Mouse (Mus musculus) hindbrain, embryonic 12.5 days (tissue): ENCODE measurements around the gene Ccdc71. TPM values are rescaled to one million over a fixed set of nuclear protein-coding genes. Genes with fewer than 3 reads are reported as not detected.

Experiments used
- ATAC-seq: fragments of 200-750 bp; cut with Nextera tagmentation; 2 replicates; pipeline ENCODE4 v1.8.0; 2017; ENCODE audit warnings: moderate TSS enrichment; ENCODE audit not compliant: low FRiP score
- H3K27ac ChIP-seq: fragments of 300-500 bp; sonication (generic); 2 replicates; pipeline ENCODE4 v1.5.1; 2016; ENCODE audit warnings: mild to moderate bottlenecking
- H3K27me3 ChIP-seq: fragments of 300-500 bp; sonication (generic); 2 replicates; pipeline ENCODE4 v1.6.1; 2016; ENCODE audit warnings: mild to moderate bottlenecking
- H3K36me3 ChIP-seq: fragments of 300-500 bp; sonication (generic); 2 replicates; pipeline ENCODE4 v1.6.1; 2016; ENCODE audit warnings: mild to moderate bottlenecking
- H3K4me1 ChIP-seq: fragments of 300-500 bp; sonication (generic); 2 replicates; pipeline ENCODE4 v1.6.1; 2016
- H3K4me2 ChIP-seq: fragments of 300-500 bp; sonication (generic); replicated peaks from 2 replicates; pipeline ENCODE4 v1.6.1; 2016; ENCODE audit warnings: mild to moderate bottlenecking
- H3K4me3 ChIP-seq: fragments of 300-500 bp; sonication (generic); 2 replicates; pipeline ENCODE4 v1.5.1; 2016; ENCODE audit warnings: mild to moderate bottlenecking
- H3K9ac ChIP-seq: fragments of 300-500 bp; sonication (generic); 2 replicates; pipeline ENCODE4 v1.6.1; 2016; ENCODE audit warnings: mild to moderate bottlenecking, moderate library complexity
- H3K9me3 ChIP-seq: fragments of 300-500 bp; sonication (generic); replicated peaks from 2 replicates; pipeline ENCODE4 v1.6.1; 2016; ENCODE audit warnings: mild to moderate bottlenecking
- WGBS: fragments of 180-500 bp; shearing (Covaris S2); methylation state at CpG from one replicate; pipeline ENCODE4 v1.1.7; 2016; 5-methylcytosine and 5-hydroxymethylcytosine counted together
- polyA plus RNA-seq: library from polyadenylated mRNA; unstranded; fragments of >200 nt; fragmentation: Nextera tagmentation; extraction: Ambion mirVana; gene quantifications from 2 replicates; pipeline ENCODE4 v1.2.1, GENCODE M21; 2016

Gene Ccdc71
- polyA plus RNA-seq, 1 experiment from 2014 or later, result 47.2 TPM

DNA sequence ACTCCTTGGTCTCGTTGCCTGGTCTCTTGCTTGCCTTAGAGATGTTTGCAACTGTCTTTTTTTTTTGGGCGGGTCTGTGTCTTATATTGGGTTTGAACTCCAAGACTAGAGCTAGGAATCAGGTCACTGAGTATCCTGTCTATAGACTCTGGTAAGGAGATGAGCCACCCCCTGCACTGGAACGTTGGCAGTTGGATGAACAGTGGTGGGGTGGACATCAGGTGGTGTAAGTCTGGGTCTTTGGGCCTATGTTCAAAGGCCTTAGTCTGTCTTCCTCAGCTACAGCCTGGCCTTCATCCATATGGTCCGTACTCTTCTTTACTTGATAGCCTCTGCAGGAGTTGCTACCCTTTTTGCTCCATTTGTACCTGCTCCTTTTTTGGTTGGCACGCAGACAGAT lies 1.3 kb downstream of the Ccdc71 start:
- H3K4me1 ChIP-seq, result peaks cover 16% of the 10 kb centered on the region
- H3K4me2 ChIP-seq, result peak overlapping the region; percentile 91
- H3K4me3 ChIP-seq, result peak overlapping the region; percentile 93
- H3K9ac ChIP-seq, result no peak overlapping the region; the same call in 1 of the 2 replicates
- H3K27ac ChIP-seq, result no peak overlapping the region
- no peaks in the 10 kb centered on the region for H3K9me3 ChIP-seq
- ATAC-seq, result no peak
- WGBS, result 87% methylated on average over 5 of the region's 5 CpGs
- H3K36me3 ChIP-seq, result peaks cover 34% of the 10 kb centered on the region
- H3K27me3 ChIP-seq, result peaks cover 10% of the 10 kb centered on the region; the same call in 1 of the 2 replicates

DNA sequence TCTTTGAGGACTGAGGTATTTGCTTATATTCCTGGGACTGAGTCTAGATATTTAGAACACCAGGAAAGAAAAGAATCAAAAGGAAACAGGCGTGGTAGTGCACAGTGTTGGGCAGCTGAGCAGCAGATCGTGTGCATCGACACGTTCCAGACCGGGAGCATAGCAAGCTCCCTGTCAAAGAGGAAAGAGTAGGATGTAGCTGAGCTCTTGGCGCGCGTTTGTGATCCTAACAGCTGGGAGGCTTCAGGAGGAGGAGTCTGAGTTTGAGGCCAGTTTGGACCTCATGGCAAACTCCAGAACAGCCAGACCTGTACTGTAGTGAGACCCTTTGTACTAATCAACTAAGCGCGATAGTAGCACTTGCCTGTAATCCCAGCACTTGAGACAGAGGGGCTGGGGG lies 1.9 kb downstream of the Ccdc71 start:
- 94% methylated on average over 10 of the region's 10 CpGs for WGBS

DNA sequence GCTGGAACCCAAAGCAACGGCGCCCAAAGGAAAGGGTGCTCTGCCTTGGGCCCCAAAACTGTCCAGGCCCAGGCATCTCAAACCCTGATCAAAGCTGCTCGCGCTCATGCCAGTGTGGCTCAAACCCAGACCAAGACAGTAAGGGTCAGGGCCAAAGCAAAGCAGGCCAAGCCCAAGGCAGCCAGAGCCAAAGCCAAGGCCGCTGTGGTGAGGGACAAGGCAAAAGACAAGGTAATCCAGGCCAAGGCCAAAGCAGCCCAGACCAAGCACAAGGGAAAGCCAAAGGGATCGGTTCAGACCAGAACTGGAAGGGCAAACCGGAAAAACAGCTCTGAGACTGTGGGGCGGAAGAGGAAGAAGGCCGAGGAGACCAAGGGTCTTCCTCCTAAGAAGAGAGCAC lies 3.4 kb downstream of the Ccdc71 start:
- no peak overlapping the region for H3K27ac ChIP-seq
- H3K27me3 ChIP-seq, result peaks cover 3% of the 10 kb centered on the region; the same call in 1 of the 2 replicates
- H3K9ac ChIP-seq, result no peak overlapping the region
- no peak overlapping the region for H3K4me2 ChIP-seq
- H3K36me3 ChIP-seq, result peaks cover 34% of the 10 kb centered on the region
- H3K9me3 ChIP-seq, result no peaks in the 10 kb centered on the region
- ATAC-seq, result no peak
- no peak overlapping the region for H3K4me3 ChIP-seq
- H3K4me1 ChIP-seq, result peaks cover 16% of the 10 kb centered on the region
- WGBS, result over 99% methylated on average over 9 of the region's 9 CpGs

More for the DNA sequence above, 1.9 kb downstream of the Ccdc71 start:
- Histone ChIP-seq H3K4me3 (no peak overlapping the region), H3K27ac (no peak overlapping the region), H3K9ac (no peak overlapping the region), H3K4me1 (peaks cover 16% of the 10 kb centered on the region), H3K36me3 (peaks cover 34% of the 10 kb centered on the region), H3K4me2 (0 out of 2 replicates have a peak overlapping the region, but pooled peaks have one; percentile 91), H3K27me3 (peaks cover 10% of the 10 kb centered on the region; the same call in 1 of the 2 replicates), H3K9me3 (no peaks in the 10 kb centered on the region)
- no peak for ATAC-seq

DNA sequence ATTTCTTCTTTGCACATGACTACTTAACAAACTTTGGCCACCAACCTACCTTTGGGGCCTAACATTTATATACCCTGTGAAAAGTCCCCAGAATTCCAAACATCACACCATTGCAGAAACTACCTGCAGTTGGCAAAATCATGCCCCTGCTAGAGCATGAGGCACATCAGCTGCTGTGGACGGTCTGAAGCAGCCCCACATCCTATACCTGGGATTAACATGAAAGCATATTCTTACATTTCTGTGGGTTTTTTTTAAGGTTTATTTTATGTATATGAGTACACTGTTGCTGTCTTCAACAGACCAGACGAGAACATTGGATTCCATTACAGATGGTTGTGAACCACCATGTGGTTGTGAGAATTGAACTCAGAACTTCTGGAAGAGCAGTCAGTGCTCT lies 5.9 kb downstream of the Ccdc71 start:
- H3K4me2 ChIP-seq, result no peak overlapping the region
- H3K27ac ChIP-seq, result no peak overlapping the region
- 95% methylated on average over 2 of the region's 2 CpGs for WGBS
- H3K4me1 ChIP-seq, result peaks cover 12% of the 10 kb centered on the region
- no peak overlapping the region for H3K9ac ChIP-seq
- no peak for ATAC-seq
- H3K27me3 ChIP-seq, result no peaks in the 10 kb centered on the region
- H3K4me3 ChIP-seq, result no peak overlapping the region
- peaks cover 34% of the 10 kb centered on the region for H3K36me3 ChIP-seq
- no peaks in the 10 kb centered on the region for H3K9me3 ChIP-seq

GRCm38 (mm10) chr9:108469430-108469829 lies 9.1 kb downstream of the Ccdc71 start:
- H3K4me2 ChIP-seq, result no peak overlapping the region
- no peak overlapping the region for H3K27ac ChIP-seq
- no peak overlapping the region for H3K9ac ChIP-seq
- peaks cover 19% of the 10 kb centered on the region for H3K36me3 ChIP-seq
- no peak overlapping the region for H3K4me3 ChIP-seq
- no peaks in the 10 kb centered on the region for H3K4me1 ChIP-seq
- ATAC-seq, result no peak
- H3K27me3 ChIP-seq, result no peaks in the 10 kb centered on the region
- no peaks in the 10 kb centered on the region for H3K9me3 ChIP-seq
- WGBS, result 75% methylated on average over 5 of the region's 5 CpGs

DNA sequence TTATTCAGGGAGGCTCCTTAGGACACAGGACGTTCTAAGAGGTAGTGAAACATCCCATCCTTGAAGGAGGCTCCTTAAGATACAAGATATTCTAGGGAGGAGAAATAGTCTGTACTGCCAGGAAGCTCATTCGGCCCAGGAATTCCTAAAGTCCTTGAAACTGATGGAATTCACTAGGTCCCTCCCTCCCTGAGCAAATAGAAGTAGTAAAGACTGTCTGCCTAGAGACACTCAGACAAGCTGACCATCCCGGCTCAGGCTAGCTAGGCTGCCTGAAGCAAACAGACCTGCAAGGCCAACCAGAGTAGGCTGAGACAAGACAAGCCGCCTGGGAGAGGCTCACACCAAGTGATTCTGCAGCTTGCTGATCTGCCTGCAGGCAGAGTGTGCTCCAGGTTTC lies 9.5 kb downstream of the Ccdc71 start:
- no peak overlapping the region for H3K9ac ChIP-seq
- H3K27ac ChIP-seq, result no peak overlapping the region
- ATAC-seq, result no peak
- H3K4me3 ChIP-seq, result no peak overlapping the region
- WGBS, result 76% methylated on average over 4 of the region's 4 CpGs
- H3K27me3 ChIP-seq, result no peaks in the 10 kb centered on the region
- no peak overlapping the region for H3K4me2 ChIP-seq
- peaks cover 15% of the 10 kb centered on the region for H3K36me3 ChIP-seq
- H3K9me3 ChIP-seq, result no peaks in the 10 kb centered on the region
- no peaks in the 10 kb centered on the region for H3K4me1 ChIP-seq

DNA sequence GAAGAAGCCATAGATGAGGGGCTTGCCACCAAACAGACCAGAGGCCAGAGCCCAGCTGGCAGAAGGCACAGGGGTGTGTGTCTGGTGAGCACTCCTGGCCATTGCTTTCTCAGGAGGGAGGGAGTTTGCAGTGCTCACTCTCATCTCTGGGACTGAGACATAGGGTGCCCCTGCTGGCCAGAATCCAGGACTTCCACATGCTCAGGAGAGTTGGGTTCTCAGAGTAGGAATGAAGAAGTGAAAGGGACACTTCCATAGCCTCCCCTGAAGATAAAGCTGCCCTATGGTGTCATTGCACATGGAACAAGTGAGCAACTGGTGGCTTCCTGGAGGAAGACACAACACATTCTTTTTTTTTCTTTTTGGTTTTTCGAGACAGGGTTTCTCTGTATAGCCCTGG lies 14.2 kb downstream of the Ccdc71 start:
- no peak overlapping the region for H3K4me2 ChIP-seq
- no peak overlapping the region for H3K27ac ChIP-seq
- H3K27me3 ChIP-seq, result no peaks in the 10 kb centered on the region
- H3K4me1 ChIP-seq, result peaks cover 11% of the 10 kb centered on the region
- no peaks in the 10 kb centered on the region for H3K36me3 ChIP-seq
- H3K9ac ChIP-seq, result no peak overlapping the region
- 89% methylated on average over 1 of the region's 1 CpGs for WGBS
- no peaks in the 10 kb centered on the region for H3K9me3 ChIP-seq
- ATAC-seq, result no peak
- no peak overlapping the region for H3K4me3 ChIP-seq

- Histone ChIP-seq H3K4me3 (peak overlapping the region; percentile 34), H3K9ac (0 out of 2 replicates have a peak overlapping the region, but pooled peaks have one; percentile 41), H3K27me3 (no peaks in the 10 kb centered on the region), H3K4me1 (peaks cover 22% of the 10 kb centered on the region), H3K9me3 (no peaks in the 10 kb centered on the region), H3K27ac (peak overlapping the region; percentile 70), H3K36me3 (0 out of 2 replicates have a peak, but pooled peaks cover 6% of the 10 kb centered on the region), H3K4me2 (peak overlapping the region; percentile 60)
- ATAC-seq, result peak; percentile 60
- under 1% methylated on average over 20 of the region's 20 CpGs for WGBS
Observed at GRCm38 (mm10) chr9:108478638-108479156, 18.4 kb downstream of the Ccdc71 start.

DNA sequence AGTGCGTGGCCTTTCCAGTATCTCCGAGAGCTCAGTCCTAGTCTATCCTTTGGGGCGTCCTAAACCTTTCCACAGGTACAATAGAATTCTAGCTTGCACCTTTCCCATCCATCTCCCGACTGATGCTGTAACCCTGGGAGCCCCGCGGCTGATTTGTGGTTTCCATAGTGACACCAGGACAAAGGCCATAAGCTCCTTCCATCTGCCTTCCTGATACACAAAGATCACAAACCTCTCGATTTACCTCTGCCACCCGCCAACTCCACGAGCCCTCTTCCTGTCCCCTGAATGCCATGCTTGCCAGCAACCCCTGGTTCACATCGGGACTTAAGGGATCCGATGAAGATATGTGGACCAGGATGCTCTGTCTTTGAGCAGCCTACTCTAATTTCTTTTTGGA lies 18.9 kb downstream of the Ccdc71 start:
- 34% methylated on average over 11 of the region's 11 CpGs for WGBS
- no peaks in the 10 kb centered on the region for H3K27me3 ChIP-seq

GRCm38 (mm10) chr9:108479721-108480351 lies 19.5 kb downstream of the Ccdc71 start, which contains the start of gene Lamb2:
Gene Lamb2 (plus strand): TSS chr9:108479736.
- 14% methylated on average over 10 of the region's 10 CpGs for WGBS
- no peaks in the 10 kb centered on the region for H3K27me3 ChIP-seq
- H3K27ac ChIP-seq, result peak within 1 kb of the TSS; percentile 70
- peaks cover 14% of the 10 kb centered on the region for H3K36me3 ChIP-seq
- H3K9ac ChIP-seq, result peak within 1 kb of the TSS; percentile 69
- peaks cover 22% of the 10 kb centered on the region for H3K4me1 ChIP-seq
- H3K4me3 ChIP-seq, result peak within 1 kb of the TSS; percentile 34
- no peaks in the 10 kb centered on the region for H3K9me3 ChIP-seq
- ATAC-seq, result peak; percentile 35; the same call in 1 of the 2 replicates
- peak within 1 kb of the TSS; percentile 60 for H3K4me2 ChIP-seq

More for the DNA sequence above, 18.9 kb downstream of the Ccdc71 start:
- peaks cover 11% of the 10 kb centered on the region for H3K36me3 ChIP-seq
- peak overlapping the region; percentile 34 for H3K4me3 ChIP-seq
- H3K9ac ChIP-seq, result no peak overlapping the region
- peak overlapping the region; percentile 60 for H3K4me2 ChIP-seq
- no peak overlapping the region for H3K27ac ChIP-seq
- no peaks in the 10 kb centered on the region for H3K9me3 ChIP-seq
- ATAC-seq, result peak; percentile 35
- peaks cover 22% of the 10 kb centered on the region for H3K4me1 ChIP-seq

DNA sequence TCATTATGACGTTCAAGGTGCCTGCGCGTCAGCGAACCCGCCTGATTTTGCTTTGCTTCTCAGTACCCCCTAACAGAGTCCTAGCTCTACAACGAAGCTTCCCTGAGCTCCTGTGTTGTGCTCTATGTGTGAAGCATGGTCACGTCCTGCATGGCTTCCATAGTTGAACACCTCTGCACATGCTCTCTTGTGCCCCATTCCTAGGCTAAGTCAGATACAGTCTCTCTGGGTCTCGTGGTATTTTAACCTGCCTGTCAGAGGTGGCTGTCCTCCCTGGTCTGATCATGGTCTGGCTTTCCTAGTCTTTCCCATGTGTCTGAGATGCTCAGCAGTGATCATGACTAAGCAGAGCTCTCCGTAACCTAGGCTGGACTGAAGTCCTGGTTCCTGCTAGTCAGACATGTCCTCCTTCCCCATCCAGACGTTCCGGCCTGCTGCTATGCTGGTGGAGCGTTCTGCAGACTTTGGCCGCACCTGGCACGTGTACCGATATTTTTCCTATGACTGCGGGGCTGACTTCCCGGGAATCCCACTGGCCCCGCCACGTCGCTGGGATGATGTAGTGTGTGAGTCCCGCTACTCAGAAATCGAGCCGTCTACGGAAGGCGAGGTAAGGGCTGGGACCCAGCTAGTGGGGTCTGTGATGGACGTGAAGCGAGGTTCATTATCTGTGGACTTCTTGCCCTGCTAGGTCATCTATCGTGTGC lies 20.6 kb downstream of the Ccdc71 start:
- ATAC-seq, result no peak
- no peak overlapping the region for H3K9ac ChIP-seq
- no peak overlapping the region for H3K27ac ChIP-seq
- no peaks in the 10 kb centered on the region for H3K9me3 ChIP-seq
- H3K36me3 ChIP-seq, result peaks cover 24% of the 10 kb centered on the region
- H3K4me1 ChIP-seq, result peaks cover 22% of the 10 kb centered on the region
- no peak overlapping the region for H3K4me3 ChIP-seq
- H3K27me3 ChIP-seq, result no peaks in the 10 kb centered on the region
- peak overlapping the region; percentile 60; the same call in 1 of the 2 replicates for H3K4me2 ChIP-seq
- WGBS, result 93% methylated on average over 28 of the region's 28 CpGs

DNA sequence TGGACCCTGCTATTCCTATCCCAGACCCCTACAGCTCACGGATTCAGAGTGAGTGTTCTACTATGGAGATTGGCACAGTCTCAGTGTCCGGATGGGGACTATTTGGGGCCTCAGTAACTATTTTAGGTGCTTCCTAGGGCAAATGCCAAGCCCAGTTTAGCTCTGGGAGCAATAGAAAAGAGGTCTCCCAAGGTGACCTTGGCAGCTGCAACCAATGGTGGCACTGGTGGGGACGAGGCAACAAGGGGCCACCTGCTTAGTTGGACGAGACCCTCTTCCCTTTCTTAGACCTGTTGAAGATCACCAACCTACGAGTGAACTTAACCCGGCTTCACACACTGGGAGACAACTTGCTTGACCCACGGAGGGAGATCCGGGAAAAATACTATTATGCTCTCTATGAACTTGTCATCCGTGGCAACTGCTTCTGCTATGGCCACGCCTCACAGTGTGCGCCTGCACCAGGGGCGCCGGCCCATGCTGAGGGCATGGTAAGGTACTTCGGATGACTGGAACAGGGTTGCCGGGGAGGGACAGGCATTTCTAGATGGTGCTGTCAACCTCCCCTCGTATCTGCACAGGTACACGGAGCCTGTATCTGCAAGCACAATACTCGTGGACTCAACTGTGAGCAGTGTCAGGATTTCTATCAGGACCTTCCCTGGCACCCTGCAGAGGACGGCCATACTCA lies 21.3 kb downstream of the Ccdc71 start:
- H3K4me2 ChIP-seq, result no peak overlapping the region
- H3K9me3 ChIP-seq, result no peaks in the 10 kb centered on the region
- WGBS, result 93% methylated on average over 19 of the region's 19 CpGs
- no peak overlapping the region for H3K9ac ChIP-seq
- H3K27me3 ChIP-seq, result no peaks in the 10 kb centered on the region
- H3K4me3 ChIP-seq, result no peak overlapping the region
- peaks cover 31% of the 10 kb centered on the region for H3K36me3 ChIP-seq
- no peak for ATAC-seq
- peaks cover 22% of the 10 kb centered on the region for H3K4me1 ChIP-seq
- no peak overlapping the region for H3K27ac ChIP-seq
